Mouse (Mus musculus): ENCODE measurements around the gene Il4i1.

Gene Il4i1

GRCm38 (mm10) chr7:44848561-44849415 lies 32.6 kb downstream of the Il4i1 start, which contains the start of the genes Akt1s1 and Tbc1d17:
Gene Akt1s1 (plus strand): TSS chr7:44848991.
Gene Tbc1d17 (minus strand): TSS chr7:44849079.
- peak; percentile 100 for DNase-seq (ENCODE audit: low read depth, low spot score)

DNA sequence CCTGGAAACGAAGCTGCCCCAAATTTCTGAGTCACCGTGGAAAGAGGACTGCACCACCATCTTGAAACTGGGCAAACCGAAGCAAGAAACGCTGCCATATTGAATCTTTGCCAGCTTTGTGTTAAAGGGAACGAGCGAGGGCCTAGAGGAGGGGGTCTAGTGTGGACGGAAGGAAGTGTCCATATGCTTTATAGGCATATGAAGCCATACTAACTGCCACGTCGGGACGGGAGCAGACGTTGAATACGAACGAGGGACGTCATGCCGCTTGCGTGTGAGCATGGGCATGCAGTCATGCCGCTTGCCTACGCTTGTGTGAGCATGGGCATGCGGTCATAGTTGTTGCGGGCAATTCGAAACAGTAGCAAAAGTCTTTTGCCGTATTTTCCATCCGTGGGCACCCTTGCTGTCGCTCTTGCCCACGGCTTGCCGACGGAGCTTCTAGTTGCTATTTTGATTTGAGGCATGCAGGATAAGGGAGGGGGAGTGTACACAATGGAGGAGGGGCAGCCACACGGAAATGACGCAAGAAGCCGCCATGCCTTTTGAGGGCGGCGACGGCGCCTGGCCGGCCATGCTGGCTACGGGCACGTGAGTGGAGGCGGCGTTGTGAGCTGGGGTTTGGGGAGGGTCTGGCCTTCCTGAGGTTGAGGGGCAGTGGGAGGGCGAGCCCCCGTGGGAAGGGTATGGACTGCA lies 33.4 kb downstream of the Il4i1 start:
- peak; percentile 93 for DNase-seq (ENCODE audit: low read depth, low spot score)

DNA sequence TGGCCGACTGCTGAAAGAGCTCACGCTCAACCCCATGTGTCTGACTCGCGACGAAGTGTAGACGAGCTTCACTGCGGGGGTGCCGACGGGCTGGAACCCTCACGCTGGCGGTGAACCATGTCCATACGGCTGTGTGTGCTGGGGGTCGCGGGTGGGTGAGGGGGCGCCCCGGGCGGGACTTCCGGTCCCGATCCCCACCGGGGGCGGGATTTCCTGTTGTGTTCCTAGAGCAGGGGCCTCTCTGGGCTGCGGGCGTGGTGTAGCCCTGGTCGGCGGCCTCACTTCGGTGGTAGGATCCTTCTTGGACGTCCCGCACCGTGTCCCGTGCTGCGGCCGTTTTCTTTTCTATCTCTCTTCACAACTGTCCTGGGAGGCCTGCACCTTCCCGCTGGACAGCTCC lies 34.0 kb downstream of the Il4i1 start:
- peak; percentile 74 for DNase-seq (ENCODE audit: low read depth, low spot score)

DNA sequence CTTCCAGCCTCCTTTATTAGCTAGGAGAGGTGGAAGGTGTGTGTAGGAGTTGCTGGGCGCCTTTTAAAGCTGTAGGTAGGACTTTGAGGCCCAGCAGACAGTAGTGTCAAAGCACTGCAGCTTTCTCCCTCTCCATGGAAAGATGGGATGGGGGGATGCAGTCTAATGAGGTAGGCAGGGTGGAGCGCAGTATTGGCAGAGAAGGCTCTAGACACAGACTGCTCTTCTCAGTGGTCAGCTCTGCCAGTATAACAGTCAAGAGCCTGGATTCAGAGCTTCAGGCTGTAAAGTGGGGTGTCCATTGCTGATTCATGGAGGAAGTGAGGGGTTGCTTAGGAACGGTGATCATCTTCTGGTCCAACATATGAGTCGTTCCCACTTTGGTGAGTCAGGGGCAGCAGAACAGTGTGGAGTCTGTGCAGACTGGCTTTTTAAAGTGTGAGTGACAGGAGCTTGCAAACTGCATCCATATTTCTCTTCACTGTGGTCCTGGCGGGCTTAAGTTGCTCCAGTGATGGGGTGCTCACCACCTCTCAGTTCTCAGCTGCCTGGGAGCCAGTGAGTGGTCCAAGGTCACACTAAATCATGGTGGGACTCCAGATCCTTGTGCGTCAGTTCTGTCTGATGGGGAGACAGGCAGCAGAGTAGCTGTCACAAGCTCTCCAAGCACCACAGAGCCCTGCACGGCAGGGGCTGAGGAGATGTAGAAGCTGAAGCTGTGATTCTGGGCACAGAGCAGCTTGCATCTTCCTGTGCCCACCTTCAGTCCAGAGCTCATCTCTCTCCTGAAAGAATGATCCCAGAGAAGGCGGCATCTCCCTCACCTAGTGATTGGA lies 34.8 kb downstream of the Il4i1 start:
- no peak for DNase-seq (ENCODE audit: low read depth, low spot score)

DNA sequence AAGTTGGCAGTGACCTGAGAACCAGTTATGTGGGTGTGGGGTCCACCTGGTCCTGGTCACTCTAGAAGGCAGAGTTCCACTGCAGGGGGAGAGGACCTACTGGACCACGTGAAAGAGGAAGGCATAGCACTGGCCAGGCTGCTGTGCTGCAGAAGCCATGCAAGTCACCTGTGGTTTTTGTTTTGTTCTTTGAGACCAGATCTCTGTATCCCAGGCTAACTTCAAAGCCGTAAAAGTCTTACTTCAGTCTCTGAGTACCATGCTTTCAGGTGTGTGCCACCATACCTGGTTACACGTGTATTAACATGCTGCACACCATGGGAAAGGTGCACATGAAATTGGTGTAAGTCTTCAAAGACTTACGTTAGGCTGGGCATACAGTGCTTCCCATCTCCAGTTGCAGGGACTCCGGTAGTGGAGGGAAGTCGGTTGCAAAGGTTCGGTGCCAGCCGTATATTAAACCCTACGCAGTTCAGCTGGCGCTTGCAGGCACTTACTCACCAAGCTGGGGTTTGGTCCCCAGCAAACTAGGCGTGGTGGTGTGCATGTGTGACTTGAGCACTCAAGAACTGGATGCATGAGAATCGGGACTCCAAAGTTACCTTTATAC lies 35.5 kb downstream of the Il4i1 start:
- DNase-seq (ENCODE audit: low read depth, low spot score): no peak

GRCm38 (mm10) chr7:44852259-44853027 lies 36.3 kb downstream of the Il4i1 start:
- no peak for DNase-seq (ENCODE audit: low read depth, low spot score)

- DNase-seq (ENCODE audit: low read depth, low spot score): no peak
Measured at GRCm38 (mm10) chr7:44853065-44853464, 36.9 kb downstream of the Il4i1 start.

- no peak for DNase-seq (ENCODE audit: low read depth, low spot score)
Measured at GRCm38 (mm10) chr7:44853596-44854355, 37.6 kb downstream of the Il4i1 start.

DNA sequence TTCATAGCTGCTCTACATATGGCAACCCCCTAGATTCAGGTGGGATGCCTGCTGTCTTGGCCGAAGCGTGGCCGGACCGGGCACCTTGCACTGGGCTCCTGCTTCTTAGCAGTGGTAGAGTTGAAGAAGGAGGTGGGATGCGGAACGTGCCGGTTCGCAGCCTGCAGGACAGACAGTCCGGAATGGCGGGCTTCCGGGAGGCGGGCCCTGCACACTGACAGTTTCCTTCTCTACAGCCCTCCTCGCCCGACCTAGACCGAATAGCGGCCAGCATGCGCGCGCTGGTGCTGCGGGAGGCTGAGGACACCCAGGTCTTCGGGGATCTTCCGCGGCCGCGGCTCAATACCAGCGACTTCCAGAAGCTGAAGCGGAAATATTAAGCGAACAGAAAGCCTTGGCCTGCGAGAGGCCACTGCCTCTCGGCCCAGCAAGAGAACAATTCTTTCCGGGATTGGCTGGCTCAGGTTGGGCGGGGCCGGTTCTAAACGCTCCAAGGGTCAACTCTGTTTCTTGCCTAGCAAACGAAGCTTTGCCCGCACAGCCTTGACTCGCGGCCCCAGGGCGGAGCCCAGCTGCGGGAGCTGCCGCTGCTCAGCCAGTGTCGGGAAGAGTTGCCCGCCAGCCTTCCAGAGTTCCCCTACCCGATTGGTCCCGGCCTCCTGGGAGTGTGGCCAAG lies 38.3 kb downstream of the Il4i1 start:
- peak; percentile 74 for DNase-seq (ENCODE audit: low read depth, low spot score)

DNA sequence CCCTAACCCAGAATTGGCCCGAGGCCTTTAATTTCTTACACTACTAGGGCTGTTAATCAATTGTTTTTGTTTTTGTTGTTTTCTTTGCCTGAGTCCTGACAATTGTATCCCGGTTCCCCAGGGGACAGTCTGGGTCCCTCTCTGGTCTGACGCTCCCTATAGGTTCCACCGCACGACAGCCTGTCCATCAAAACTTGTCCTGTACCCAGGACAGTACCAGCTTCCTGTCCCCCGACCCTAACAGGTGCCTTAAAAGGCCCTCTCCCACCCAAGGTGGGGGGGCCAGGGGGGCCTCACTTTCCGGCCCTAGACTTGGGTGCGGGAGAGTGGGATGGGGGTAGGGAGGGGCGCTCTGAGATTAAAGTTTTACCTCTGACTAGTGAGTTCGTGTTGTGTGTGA lies 38.8 kb downstream of the Il4i1 start:
- DNase-seq (ENCODE audit: low read depth, low spot score): no peak

GRCm38 (mm10) chr7:44856265-44856916 lies 40.2 kb downstream of the Il4i1 start:
- DNase-seq (ENCODE audit: low read depth, low spot score): no peak

DNA sequence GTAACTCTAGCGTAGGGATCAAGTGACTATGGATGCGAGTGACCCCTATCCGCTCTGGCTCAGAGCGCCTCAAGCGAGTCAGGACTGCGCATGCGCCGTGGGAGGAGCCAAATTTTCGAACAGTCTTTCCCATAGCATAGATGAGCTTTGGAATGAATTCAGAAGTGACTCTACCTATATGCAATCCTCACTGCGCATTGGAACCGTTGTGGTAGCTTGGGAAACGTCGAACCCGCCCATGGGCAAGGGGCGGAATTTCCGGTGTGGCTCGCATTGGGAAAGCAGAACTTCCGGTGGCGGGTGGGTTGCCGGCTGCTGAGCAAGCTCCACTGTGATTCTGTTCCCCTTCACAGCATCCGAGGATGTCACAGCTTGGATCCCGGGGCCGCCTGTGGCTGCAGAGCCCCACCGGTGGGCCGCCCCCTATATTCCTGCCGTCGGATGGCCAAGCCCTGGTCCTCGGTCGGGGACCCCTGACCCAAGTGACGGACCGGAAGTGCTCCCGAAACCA lies 40.9 kb downstream of the Il4i1 start, which contains the start of gene Pnkp:
Gene Pnkp (plus strand): TSS at position 98 of the 511 bp plus-strand sequence.
- peak; percentile 94 for DNase-seq (ENCODE audit: low read depth, low spot score)

DNA sequence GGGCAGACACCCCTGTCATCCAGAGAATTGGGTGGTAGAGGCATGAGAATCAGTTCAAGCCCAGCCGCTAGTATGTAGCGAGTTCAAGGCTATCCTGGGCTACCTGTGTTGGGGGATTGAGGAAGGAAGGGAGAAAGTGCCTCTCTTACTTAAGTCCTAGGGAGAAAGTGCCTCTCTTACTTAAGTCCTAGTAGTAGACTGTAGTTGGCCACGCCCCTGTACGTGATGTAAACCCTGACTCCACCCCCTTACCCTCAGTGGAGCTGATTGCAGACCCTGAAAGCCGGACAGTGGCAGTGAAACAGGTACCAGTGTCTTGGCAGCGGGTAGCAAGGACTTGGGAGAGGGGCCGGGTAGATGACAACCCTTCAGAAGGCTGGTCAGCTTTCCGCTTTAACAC lies 41.7 kb downstream of the Il4i1 start:
- peak; percentile 82 for DNase-seq (ENCODE audit: low read depth, low spot score)

DNA sequence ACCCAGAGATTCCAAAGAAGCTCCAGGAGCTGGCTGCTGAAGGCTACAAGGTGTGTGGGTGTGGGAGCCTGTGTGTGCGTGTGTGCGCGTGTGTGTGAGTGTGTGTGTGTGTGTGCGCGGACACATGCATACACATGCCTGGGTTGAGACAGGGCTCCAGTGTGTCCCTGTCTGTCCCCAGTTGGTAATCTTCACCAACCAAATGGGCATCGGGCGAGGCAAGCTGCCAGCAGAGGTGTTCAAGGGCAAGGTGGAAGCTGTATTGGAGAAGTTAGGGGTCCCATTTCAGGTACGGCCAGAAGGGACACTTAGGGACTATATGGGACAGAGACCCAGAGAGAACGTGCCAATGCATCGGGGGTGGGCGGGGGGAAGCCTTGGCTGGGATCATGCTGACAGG lies 43.7 kb downstream of the Il4i1 start:
- DNase-seq (ENCODE audit: low read depth, low spot score): no peak

DNA sequence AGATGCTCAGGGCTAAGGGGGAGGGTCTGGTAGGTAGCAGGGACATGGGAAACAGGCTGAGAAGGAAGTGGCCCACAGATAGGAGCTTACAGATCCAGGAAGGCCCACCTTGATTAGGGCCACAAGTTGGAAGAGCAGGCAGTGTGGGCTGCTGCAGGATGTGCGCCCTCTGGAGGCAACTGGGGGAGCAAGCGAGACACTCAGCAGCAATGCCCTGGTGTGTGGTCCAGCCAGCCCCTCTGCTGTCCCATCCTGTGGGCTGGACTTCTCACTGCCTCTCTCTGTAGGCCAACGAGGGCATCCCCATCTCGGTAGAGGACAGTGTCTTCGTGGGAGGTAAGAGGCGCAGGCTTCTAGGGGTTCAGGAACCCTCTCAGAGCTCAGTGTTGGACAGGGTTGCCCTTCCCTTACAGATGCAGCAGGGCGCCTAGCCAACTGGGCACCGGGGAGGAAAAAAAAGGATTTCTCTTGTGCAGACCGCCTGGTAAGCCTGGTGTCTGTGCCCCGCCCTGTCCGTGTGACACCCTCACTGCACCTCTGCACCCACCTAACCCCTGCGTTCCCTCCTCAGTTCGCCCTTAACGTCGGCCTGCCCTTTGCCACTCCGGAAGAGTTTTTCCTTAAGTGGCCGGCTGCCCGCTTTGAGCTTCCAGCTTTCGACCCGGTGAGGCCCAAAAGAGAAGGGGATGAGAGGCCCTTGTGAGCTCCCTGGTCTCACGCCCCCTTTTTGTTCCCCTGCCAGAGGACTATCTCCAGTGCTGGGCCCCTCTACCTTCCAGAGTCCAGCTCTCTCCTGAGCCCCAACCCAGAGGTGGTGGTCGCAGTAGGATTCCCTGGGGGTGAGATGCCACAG lies 44.6 kb downstream of the Il4i1 start:
- DNase-seq (ENCODE audit: low read depth, low spot score): peak; percentile 69

- no peak for DNase-seq (ENCODE audit: low read depth, low spot score)
Measured at GRCm38 (mm10) chr7:44861429-44861816, 45.2 kb downstream of the Il4i1 start.

- DNase-seq (ENCODE audit: low read depth, low spot score): no peak
Measured at GRCm38 (mm10) chr7:44862434-44862833, 46.2 kb downstream of the Il4i1 start.

- no peak for DNase-seq (ENCODE audit: low read depth, low spot score)
Measured at GRCm38 (mm10) chr7:44863210-44863609, 47.0 kb downstream of the Il4i1 start.

Data from ES-CJ7 (cell line).